Mouse (Mus musculus): ENCODE data around the gene Oxsr1. TPM values are rescaled to one million over a fixed set of nuclear protein-coding genes. Genes with fewer than 3 reads are reported as not detected.

Oxsr1 gene
- polyA plus RNA-seq, 1 experiment from 2014 or later = 13.0 TPM

DNA sequence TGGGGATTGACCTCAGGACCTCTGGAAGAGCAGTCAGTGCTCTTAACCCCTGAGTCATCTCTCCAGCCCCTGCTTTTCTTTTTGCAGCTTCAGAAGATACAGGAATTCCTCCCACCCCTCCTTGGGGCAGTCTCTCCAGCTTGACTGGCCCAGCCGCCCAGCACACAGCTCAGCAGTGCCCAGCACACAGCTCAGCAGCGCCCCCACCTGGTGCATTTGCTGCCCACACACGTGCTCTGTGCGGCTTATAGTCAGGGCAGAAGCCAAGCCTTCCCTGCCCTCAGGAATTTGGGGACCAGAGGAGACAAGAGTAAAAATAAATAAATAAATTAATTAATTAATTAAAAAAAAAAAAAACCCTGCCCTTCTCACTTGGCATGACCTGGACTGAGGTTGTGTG is 29.8 kb upstream of the Oxsr1 start:
- 14% methylated on average over 4 of the region's 4 CpGs for WGBS
- peak; percentile 82 for ATAC-seq
- H3K4me2 ChIP-seq (replicated peaks) = no peak overlapping the region
- no peak overlapping the region for H3K4me3 ChIP-seq (replicated peaks)
- H3K36me3 ChIP-seq = peaks cover 42% of the 10 kb centered on the region
- no peak overlapping the region for H3K9ac ChIP-seq (replicated peaks)
- H3K9me3 ChIP-seq = no peaks in the 10 kb centered on the region
- no peaks in the 10 kb centered on the region for H3K27me3 ChIP-seq
- H3K4me1 ChIP-seq (replicated peaks) = no peaks in the 10 kb centered on the region
- H3K27ac ChIP-seq = no peak overlapping the region

DNA sequence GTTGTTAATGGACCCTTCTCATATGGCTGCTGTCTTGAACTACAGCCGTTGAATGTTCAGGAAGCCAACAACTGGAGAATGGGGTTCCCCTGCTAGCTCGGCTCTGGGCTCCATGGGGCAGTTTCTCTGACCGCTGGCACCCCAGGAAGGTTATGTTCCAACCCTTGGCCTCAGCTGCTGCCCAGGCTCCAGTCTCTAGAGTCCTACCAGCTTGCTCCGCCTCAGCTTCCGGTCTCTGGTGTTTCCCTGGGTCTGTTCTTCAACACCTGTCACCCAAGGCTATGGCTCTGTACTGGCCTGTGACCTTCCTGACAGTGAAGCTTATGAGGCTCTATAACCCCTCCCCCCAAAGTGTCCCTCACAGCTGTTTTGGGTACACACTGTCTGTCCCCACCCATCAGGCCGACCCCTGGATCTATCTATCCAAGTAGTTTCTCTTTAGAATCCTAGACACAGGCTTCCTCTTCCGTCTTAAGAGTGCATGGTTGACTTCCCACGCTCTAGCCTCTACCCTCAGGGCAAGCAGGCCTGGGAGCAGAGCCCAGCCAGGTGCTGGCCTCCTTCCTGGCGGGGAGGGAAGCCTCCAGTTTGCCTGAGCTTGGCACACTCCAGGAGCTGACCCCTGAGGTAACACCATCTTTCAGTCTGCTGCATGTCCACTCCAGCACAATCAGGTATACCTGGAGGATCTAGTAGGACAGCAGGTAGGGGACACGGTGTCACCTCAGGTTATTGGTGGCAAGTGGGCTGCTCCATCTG is 28.9 kb upstream of the Oxsr1 start:
- 96% methylated on average over 10 of the region's 10 CpGs for WGBS
- H3K4me1 ChIP-seq (replicated peaks) = no peaks in the 10 kb centered on the region
- no peak overlapping the region for H3K9ac ChIP-seq (replicated peaks)
- no peaks in the 10 kb centered on the region for H3K27me3 ChIP-seq
- H3K27ac ChIP-seq = no peak overlapping the region
- no peak overlapping the region for H3K4me2 ChIP-seq (replicated peaks)
- peaks cover 51% of the 10 kb centered on the region for H3K36me3 ChIP-seq
- no peak overlapping the region for H3K4me3 ChIP-seq (replicated peaks)
- no peaks in the 10 kb centered on the region for H3K9me3 ChIP-seq
- 0 out of 2 replicates have a peak, but pooled peaks have one; percentile 25 for ATAC-seq

DNA sequence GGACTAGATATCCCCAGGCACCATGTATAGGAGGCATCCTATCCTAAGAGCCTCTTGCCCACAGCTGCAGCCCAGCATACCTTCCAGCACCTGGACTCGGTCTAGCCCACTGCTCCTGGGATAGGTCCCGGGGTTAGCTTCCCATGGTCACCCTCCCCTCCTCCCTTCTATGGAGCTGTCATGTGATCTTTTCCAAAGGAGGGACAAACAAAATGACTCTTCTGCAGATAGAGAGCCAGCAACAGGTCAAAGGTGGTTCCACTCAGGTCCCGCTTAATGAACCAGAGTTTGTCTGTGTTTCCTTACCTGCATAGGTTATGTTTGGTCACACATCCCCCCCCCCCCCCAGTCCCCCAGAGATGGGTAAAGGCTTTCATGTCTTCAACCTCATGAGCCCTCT is 28.3 kb upstream of the Oxsr1 start:
- H3K27ac ChIP-seq = no peak overlapping the region
- WGBS = 91% methylated on average over 3 of the region's 3 CpGs
- H3K27me3 ChIP-seq = no peaks in the 10 kb centered on the region
- no peak overlapping the region for H3K9ac ChIP-seq (replicated peaks)
- peaks cover 57% of the 10 kb centered on the region for H3K36me3 ChIP-seq
- H3K4me2 ChIP-seq (replicated peaks) = no peak overlapping the region
- H3K9me3 ChIP-seq = no peaks in the 10 kb centered on the region
- ATAC-seq = no peak
- no peak overlapping the region for H3K4me3 ChIP-seq (replicated peaks)
- H3K4me1 ChIP-seq (replicated peaks) = no peaks in the 10 kb centered on the region

DNA sequence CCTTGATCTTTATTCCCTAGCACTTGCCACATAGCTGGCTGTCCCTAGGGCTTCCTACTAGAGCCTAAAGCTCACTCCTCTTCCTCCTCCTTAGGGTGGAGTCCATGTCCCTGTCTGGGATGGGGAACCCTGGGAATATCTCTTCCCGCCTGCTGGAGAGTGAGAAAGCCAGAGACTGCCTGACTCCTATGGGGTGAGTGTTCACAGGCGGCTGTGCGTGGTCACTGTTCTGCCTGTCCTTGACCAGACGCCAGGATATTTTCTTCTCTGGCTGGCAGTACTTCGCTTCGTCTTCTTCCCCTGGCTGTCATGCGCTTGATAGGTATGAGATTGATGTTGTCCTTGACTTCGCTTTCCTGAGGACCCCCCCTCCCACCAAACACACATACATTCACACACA is 24.1 kb upstream of the Oxsr1 start:
- 98% methylated on average over 8 of the region's 8 CpGs for WGBS
- no peaks in the 10 kb centered on the region for H3K27me3 ChIP-seq
- H3K4me3 ChIP-seq (replicated peaks) = no peak overlapping the region
- H3K4me1 ChIP-seq (replicated peaks) = peaks cover 17% of the 10 kb centered on the region
- H3K9ac ChIP-seq (replicated peaks) = no peak overlapping the region
- H3K4me2 ChIP-seq (replicated peaks) = no peak overlapping the region
- ATAC-seq = no peak
- no peaks in the 10 kb centered on the region for H3K9me3 ChIP-seq
- H3K36me3 ChIP-seq = peaks cover 78% of the 10 kb centered on the region
- H3K27ac ChIP-seq = no peak overlapping the region

DNA sequence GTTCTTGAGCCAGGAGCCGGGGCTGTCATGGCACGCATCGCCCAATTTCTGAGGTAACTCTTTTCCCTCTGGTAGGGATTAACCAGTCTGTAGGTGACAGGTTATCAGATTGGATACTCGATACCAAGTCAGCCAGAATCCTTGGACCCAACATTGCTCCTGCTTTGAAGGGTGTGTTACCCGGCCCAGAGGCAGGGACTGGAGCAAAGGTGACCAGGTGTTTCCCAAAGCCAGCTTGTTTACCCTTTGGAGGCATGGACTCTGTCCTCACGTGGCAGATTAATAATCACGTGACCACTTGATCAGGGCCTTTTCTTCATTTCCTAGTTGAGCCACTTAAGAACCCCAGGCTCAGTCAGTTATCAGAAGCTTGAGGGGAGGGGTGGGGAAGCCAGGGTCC is 20.5 kb upstream of the Oxsr1 start:
- Histone ChIP-seq H3K4me1 (replicated peaks) (peaks cover 36% of the 10 kb centered on the region), H3K4me3 (replicated peaks) (peak overlapping the region; percentile 84), H3K4me2 (replicated peaks) (no peak overlapping the region; the same call in 1 of the 2 replicates), H3K9ac (replicated peaks) (peak overlapping the region; percentile 91; the same call in 1 of the 2 replicates), H3K36me3 (peaks cover 48% of the 10 kb centered on the region), H3K27me3 (peaks cover 21% of the 10 kb centered on the region), H3K9me3 (no peaks in the 10 kb centered on the region), H3K27ac (no peak overlapping the region)
- WGBS = 88% methylated on average over 7 of the region's 7 CpGs
- ATAC-seq = no peak

DNA sequence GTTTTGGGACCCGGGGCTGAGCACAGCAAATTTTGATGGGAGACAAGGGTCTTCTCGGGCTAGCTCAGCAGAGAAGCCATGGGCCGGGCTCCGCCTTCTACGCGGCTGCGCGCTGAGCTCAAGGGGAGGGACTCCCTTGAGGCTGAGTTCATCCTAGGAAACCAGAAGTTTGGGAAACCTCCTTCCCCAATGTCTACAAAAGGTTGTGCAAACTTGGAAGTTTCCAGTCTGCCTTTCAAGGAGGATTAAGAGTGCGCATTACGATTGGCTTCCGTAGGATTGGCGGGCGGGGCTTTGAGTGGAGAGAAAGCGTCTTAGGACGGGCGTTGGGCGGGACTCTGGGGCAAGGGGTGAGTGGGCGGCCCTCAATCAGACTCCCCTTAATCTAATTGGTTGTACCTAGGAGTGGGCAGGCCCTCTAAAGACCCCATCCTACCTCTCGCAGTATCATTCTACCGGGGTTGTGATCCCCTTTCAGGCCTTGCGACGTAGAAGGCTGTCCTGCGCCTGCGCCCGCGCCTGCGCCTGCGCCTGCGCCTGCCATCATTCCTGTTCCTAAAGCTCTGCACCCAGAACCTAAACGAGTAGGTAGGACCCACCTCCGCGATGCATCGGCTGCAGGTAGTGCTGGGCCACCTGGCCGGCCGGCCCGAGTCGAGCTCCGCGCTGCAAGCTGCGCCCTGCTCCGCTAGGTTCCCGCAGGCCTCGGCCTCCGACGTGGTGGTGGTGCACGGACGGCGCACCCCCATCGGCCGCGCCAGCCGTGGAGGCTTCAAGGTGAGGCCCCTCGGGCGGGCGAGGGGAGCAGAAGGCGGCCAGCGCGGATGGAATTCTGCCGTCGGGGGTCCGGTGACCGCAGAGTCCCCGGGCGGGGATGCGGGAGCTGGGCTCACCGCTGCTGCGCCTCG is 18.9 kb upstream of the Oxsr1 start, which contains the start of gene Myd88:
Myd88 (minus strand) TSS at position 503 of the 908 bp plus-strand sequence.
- H3K9me3 ChIP-seq = no peaks in the 10 kb centered on the region
- under 1% methylated on average over 68 of the region's 68 CpGs for WGBS
- peaks cover 32% of the 10 kb centered on the region for H3K36me3 ChIP-seq
- ATAC-seq = peak; percentile 99
- H3K27me3 ChIP-seq = peaks cover 21% of the 10 kb centered on the region
- H3K4me1 ChIP-seq (replicated peaks) = peaks cover 36% of the 10 kb centered on the region
- H3K4me3 ChIP-seq (replicated peaks) = peak within 1 kb of the TSS; percentile 84
- peak within 1 kb of the TSS; percentile 76 for H3K4me2 ChIP-seq (replicated peaks)
- peak within 1 kb of the TSS; percentile 91 for H3K9ac ChIP-seq (replicated peaks)
- H3K27ac ChIP-seq = peak within 1 kb of the TSS; percentile 88

DNA sequence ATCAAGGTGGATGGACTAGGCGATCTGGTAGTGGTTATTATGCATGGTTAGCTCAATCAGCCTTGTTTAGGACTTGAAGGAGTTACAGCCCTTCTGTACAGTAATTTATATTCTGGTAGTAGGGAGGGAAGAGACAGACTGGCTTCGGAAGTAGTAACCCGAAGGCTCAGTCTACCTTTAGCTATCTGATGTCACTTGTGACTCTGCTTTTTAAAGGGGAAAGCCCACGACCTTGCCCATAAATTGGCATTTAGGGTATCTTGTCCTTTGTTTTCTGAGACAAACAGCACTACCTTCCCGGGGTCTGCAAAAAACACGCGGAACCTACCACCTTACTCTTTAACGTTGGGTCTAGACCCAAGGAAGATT is 18.0 kb upstream of the Oxsr1 start:
- peak overlapping the region; percentile 59; the same call in 1 of the 2 replicates for H3K9ac ChIP-seq (replicated peaks)
- H3K9me3 ChIP-seq = no peaks in the 10 kb centered on the region
- peak overlapping the region; percentile 88 for H3K27ac ChIP-seq
- H3K4me2 ChIP-seq (replicated peaks) = peak overlapping the region; percentile 76
- ATAC-seq = no peak
- H3K27me3 ChIP-seq = peaks cover 21% of the 10 kb centered on the region
- 8% methylated on average over 8 of the region's 8 CpGs for WGBS
- peak overlapping the region; percentile 84 for H3K4me3 ChIP-seq (replicated peaks)
- H3K36me3 ChIP-seq = peaks cover 23% of the 10 kb centered on the region
- H3K4me1 ChIP-seq (replicated peaks) = peaks cover 36% of the 10 kb centered on the region

DNA sequence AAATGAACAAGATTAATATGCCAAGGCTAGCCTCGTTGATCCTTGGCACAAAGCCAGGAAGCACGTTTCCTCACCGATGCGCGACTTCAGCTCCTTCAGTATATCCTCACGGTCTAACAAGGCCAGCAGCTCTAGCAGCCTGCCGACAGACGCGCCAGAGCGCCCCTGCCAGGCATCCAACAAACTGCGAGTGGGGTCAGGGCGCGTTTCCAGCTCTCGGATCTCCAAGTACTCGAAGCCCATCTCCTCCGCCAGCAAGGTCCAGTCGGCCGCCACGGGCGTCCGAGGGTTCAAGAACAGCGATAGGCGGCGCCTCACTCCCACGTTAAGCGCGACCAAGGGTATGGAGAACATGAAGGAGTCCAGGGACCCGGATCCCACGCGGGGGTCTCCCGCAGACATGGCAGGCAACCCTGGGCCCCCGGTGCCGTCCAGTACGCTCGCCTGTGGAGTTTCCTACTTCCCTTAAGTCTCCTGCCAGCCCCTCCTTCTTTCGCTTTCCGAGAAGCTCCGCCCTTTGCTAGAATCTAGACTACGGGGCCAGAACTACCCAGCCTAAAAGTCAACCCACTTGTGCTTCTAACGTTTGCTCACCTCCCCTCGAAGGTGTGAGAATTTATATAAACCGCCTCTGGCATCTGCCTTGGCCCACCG is 17.5 kb upstream of the Oxsr1 start, which contains the start of gene Acaa1a:
Acaa1a (plus strand) TSS at position 119 of the 654 bp plus-strand sequence.
- no peak for ATAC-seq
- H3K4me1 ChIP-seq (replicated peaks) = peaks cover 36% of the 10 kb centered on the region
- H3K4me3 ChIP-seq (replicated peaks) = peak within 1 kb of the TSS; percentile 84
- peak within 1 kb of the TSS; percentile 88 for H3K27ac ChIP-seq
- H3K36me3 ChIP-seq = peaks cover 18% of the 10 kb centered on the region
- no peaks in the 10 kb centered on the region for H3K9me3 ChIP-seq
- peaks cover 21% of the 10 kb centered on the region for H3K27me3 ChIP-seq
- peak within 1 kb of the TSS; percentile 59 for H3K9ac ChIP-seq (replicated peaks)
- WGBS = 1% methylated on average over 43 of the region's 43 CpGs
- H3K4me2 ChIP-seq (replicated peaks) = peak within 1 kb of the TSS; percentile 76

DNA sequence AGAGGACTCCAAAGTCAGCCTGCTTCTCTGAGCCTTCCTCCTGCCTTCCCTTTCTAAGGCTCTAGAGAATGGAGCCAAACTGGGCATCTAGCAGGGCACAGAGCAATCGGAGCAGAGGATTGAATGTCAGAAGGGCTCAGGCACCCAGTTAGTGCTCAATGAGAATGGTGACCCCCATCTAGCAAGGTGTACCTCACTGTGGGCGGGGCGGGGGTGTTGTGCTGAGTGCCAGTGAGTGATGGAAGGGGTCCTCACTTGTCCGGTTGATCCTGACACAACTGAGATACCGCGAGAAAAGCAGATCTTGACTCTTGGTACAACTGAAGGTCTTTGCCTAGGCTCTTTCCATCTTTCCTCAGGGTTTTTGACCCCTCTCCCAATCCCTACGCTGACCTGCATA is 16.9 kb upstream of the Oxsr1 start:
- peak overlapping the region; percentile 84 for H3K4me3 ChIP-seq (replicated peaks)
- H3K4me2 ChIP-seq (replicated peaks) = peak overlapping the region; percentile 76
- peaks cover 21% of the 10 kb centered on the region for H3K27me3 ChIP-seq
- no peak for ATAC-seq
- no peak overlapping the region for H3K9ac ChIP-seq (replicated peaks)
- H3K36me3 ChIP-seq = peaks cover 12% of the 10 kb centered on the region
- H3K9me3 ChIP-seq = no peaks in the 10 kb centered on the region
- H3K4me1 ChIP-seq (replicated peaks) = peaks cover 36% of the 10 kb centered on the region
- H3K27ac ChIP-seq = no peak overlapping the region
- WGBS = 60% methylated on average over 7 of the region's 7 CpGs

DNA sequence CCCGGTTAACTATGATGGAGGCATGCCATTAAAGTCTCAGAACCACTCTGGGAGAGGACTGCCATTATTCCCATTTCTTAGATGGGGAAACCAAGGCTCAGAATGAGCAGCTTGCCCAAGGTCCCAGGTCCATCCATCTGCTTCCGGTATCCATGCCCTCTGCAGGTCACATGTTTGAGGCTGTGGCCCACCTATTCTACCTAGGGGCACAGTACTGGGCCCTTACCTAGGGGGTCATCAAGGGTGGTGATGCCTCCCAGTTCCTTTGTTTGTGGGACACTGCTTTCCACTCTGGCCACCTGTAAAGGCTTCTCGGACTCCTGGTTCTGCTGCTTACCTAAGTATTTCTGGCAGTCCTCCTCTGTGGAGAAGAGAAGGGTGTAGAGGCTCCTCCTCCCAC is 16.1 kb upstream of the Oxsr1 start:
- no peak overlapping the region for H3K4me3 ChIP-seq (replicated peaks)
- no peak overlapping the region for H3K4me2 ChIP-seq (replicated peaks)
- WGBS = 95% methylated on average over 3 of the region's 3 CpGs
- H3K4me1 ChIP-seq (replicated peaks) = peaks cover 35% of the 10 kb centered on the region
- no peak for ATAC-seq
- H3K27me3 ChIP-seq = peaks cover 21% of the 10 kb centered on the region
- H3K27ac ChIP-seq = no peak overlapping the region
- peaks cover 4% of the 10 kb centered on the region for H3K36me3 ChIP-seq
- no peaks in the 10 kb centered on the region for H3K9me3 ChIP-seq
- no peak overlapping the region for H3K9ac ChIP-seq (replicated peaks)

DNA sequence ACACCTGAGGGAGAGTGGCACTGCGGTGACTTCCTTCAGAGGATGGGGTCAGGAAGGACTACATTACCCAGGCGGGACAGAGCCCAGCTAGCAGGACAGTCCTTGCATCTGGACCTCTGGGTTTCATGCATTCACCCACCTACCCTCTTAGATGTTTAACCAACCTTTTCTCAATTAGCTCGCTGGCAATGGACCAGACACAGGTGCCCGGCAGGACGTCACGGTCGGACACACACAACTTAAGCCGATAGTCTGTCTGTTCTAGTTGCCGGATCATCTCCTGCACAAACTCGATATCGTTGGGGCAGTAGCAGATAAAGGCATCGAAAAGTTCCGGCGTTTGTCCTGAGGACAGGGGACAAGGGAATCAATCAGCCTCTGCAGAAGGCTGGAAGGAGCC is 15.6 kb upstream of the Oxsr1 start:
- ATAC-seq = no peak
- Histone ChIP-seq H3K36me3 (no peaks in the 10 kb centered on the region), H3K4me3 (replicated peaks) (no peak overlapping the region), H3K9me3 (no peaks in the 10 kb centered on the region), H3K4me2 (replicated peaks) (no peak overlapping the region), H3K4me1 (replicated peaks) (peaks cover 30% of the 10 kb centered on the region), H3K27ac (no peak overlapping the region), H3K9ac (replicated peaks) (no peak overlapping the region), H3K27me3 (peaks cover 21% of the 10 kb centered on the region)
- 92% methylated on average over 14 of the region's 14 CpGs for WGBS

Measured in midbrain, embryonic 13.5 days (tissue).